Mouse (Mus musculus) liver, embryonic 11.5 days (tissue): ENCODE data around the gene Smim5. TPM values are rescaled to one million over a fixed set of nuclear protein-coding genes. Genes with fewer than 3 reads are reported as not detected.

Source experiments
- ATAC-seq: fragments of 200-750 bp; cut with Nextera tagmentation; replicated peaks from 2 replicates; pipeline ENCODE4 v1.8.0; 2017; ENCODE audit warnings: moderate number of reproducible peaks, mild to moderate bottlenecking, moderate TSS enrichment, moderate library complexity; ENCODE audit not compliant: low FRiP score
- DNase-seq: peaks from one replicate; pipeline ENCODE4 v3.0.0-alpha.2; 2017; ENCODE audit warnings: low spot score
- H3K27ac ChIP-seq: fragments of 300-500 bp; sonication (generic); 2 replicates; pipeline ENCODE4 v1.5.1; 2014; ENCODE audit warnings: mild to moderate bottlenecking, low read depth, low read length, control low read depth
- H3K27me3 ChIP-seq: fragments of 300-500 bp; sonication (generic); replicated peaks from 2 replicates; pipeline ENCODE4 v1.6.1; 2014; ENCODE audit warnings: low read length, mixed read lengths; ENCODE audit not compliant: control insufficient read depth, insufficient read depth
- H3K36me3 ChIP-seq: fragments of 300-500 bp; sonication (generic); 2 replicates; pipeline ENCODE4 v1.6.1; 2014; ENCODE audit warnings: mild to moderate bottlenecking, low read length, moderate library complexity, mixed read lengths; ENCODE audit not compliant: control insufficient read depth, insufficient read depth
- H3K4me1 ChIP-seq: fragments of 300-500 bp; sonication (generic); replicated peaks from 2 replicates; pipeline ENCODE4 v1.6.1; 2014; ENCODE audit warnings: low read length, mixed read lengths; ENCODE audit not compliant: control insufficient read depth, insufficient read depth
- H3K4me2 ChIP-seq: fragments of 300-500 bp; sonication (generic); 2 replicates; pipeline ENCODE4 v1.6.1; 2014; ENCODE audit warnings: mild to moderate bottlenecking, control low read depth, moderate library complexity
- H3K4me3 ChIP-seq: fragments of 300-500 bp; sonication (generic); 2 replicates; pipeline ENCODE4 v1.5.1; 2014; ENCODE audit warnings: low read depth, low read length, control low read depth
- H3K9ac ChIP-seq: fragments of 300-500 bp; sonication (generic); 2 replicates; pipeline ENCODE4 v1.6.1; 2014; ENCODE audit warnings: low read depth, low read length, control low read depth
- H3K9me3 ChIP-seq: fragments of 300-500 bp; sonication (generic); 2 replicates; pipeline ENCODE4 v1.6.1; 2016; ENCODE audit warnings: low read length, inconsistent platforms, mixed read lengths; ENCODE audit not compliant: control insufficient read depth
- WGBS: fragments of 180-500 bp; shearing (Covaris S2); extraction: QIAGEN DNeasy Blood & Tissue Kit; methylation state at CpG from one replicate; pipeline ENCODE4 v1.1.7; 2014; 5-methylcytosine and 5-hydroxymethylcytosine counted together
- polyA plus RNA-seq: library from polyadenylated mRNA; unstranded; fragments of >200 nt; fragmentation: Nextera tagmentation; extraction: Ambion mirVana; gene quantifications from 2 replicates; pipeline ENCODE4 v1.2.1, GENCODE M21; 2014

The Smim5 gene
- polyA plus RNA-seq, 1 experiment from 2014 or later, result 45.9 TPM

- peaks cover 72% of the 10 kb centered on the region for H3K4me1 ChIP-seq
- 46% methylated on average over 8 of the region's 8 CpGs for whole genome bisulfite sequencing
- ATAC-seq (no peak), DNase-seq (no peak)
- peak overlapping the region; percentile 80 for H3K9ac ChIP-seq
- no peaks in the 10 kb centered on the region for H3K9me3 ChIP-seq
- H3K27ac ChIP-seq, result peak overlapping the region; percentile 100
- H3K4me3 ChIP-seq, result peak overlapping the region; percentile 53
- H3K36me3 ChIP-seq, result peaks cover 2% of the 10 kb centered on the region; the same call in 1 of the 2 replicates
- H3K4me2 ChIP-seq, result peak overlapping the region; percentile 81
- no peaks in the 10 kb centered on the region for H3K27me3 ChIP-seq
These were observed 983 bp downstream of the Smim5 start for GRCm38 (mm10) chr11:115900561-115901337.

GRCm38 (mm10) chr11:115901338-115902161, 1.8 kb downstream of the Smim5 start:
- WGBS, result 42% methylated on average over 9 of the region's 9 CpGs
- H3K9me3 ChIP-seq, result no peaks in the 10 kb centered on the region
- H3K4me2 ChIP-seq, result peak overlapping the region; percentile 81
- H3K27ac ChIP-seq, result peak overlapping the region; percentile 100
- H3K4me3 ChIP-seq, result peak overlapping the region; percentile 53
- H3K9ac ChIP-seq, result peak overlapping the region; percentile 80
- DNase-seq (peak; percentile 69), ATAC-seq (peak; percentile 72)
- no peaks in the 10 kb centered on the region for H3K27me3 ChIP-seq
- H3K36me3 ChIP-seq, result peaks cover 3% of the 10 kb centered on the region; the same call in 1 of the 2 replicates
- H3K4me1 ChIP-seq, result peaks cover 75% of the 10 kb centered on the region

DNA sequence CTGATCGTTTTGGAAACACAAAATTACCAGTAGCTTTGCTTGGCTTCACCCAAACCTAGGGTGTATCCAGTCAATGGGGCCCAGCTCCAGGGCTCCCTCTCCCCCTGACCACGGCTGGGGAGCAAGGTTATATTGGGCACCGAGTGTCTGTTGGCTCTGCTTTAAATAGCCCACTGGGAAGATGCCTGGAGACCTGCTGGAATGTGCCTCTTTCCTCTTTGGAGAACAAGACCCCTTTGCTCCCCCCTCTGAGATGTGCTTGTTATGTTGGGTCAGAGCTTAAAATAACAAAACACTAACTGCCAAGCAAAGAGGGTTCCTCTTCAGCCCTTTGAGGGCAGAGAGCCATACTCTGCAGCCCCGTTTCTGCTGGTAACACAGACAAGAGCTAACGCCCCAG, 2.4 kb downstream of the Smim5 start:
- Histone ChIP-seq H3K9me3 (no peaks in the 10 kb centered on the region), H3K4me1 (peaks cover 75% of the 10 kb centered on the region), H3K36me3 (peaks cover 5% of the 10 kb centered on the region; the same call in 1 of the 2 replicates), H3K4me2 (peak overlapping the region; percentile 81), H3K27me3 (no peaks in the 10 kb centered on the region), H3K27ac (peak overlapping the region; percentile 100), H3K9ac (peak overlapping the region; percentile 80), H3K4me3 (peak overlapping the region; percentile 53)
- DNase-seq (no peak), ATAC-seq (no peak)
- 39% methylated on average over 5 of the region's 5 CpGs for WGBS

DNA sequence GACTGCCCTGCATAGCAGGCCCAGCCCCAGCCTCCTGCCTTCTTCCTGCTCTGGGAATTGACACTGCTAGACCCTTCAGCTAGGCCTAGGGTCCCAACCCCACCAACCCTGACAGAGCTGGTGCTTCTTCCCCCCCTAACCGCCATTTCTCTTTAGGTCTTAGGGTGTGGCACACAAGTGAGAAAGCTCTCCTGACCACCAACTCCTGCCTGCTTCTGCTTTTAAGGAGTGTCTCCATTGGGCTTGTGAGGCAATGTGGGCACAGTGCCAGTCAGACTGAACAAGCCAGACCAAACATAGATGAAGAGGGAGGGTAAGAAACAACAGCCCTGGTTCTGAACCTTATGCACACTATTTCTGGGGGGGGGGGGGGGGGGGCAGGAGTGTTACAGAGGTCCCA, 3.1 kb downstream of the Smim5 start:
- Histone ChIP-seq H3K9me3 (no peaks in the 10 kb centered on the region), H3K9ac (peak overlapping the region; percentile 80), H3K4me3 (peak overlapping the region; percentile 53), H3K27ac (peak overlapping the region; percentile 100), H3K4me1 (peaks cover 75% of the 10 kb centered on the region), H3K4me2 (peak overlapping the region; percentile 81), H3K36me3 (peaks cover 5% of the 10 kb centered on the region; the same call in 1 of the 2 replicates), H3K27me3 (no peaks in the 10 kb centered on the region)
- 39% methylated on average over 1 of the region's 1 CpGs for WGBS
- DNase-seq, result no peak
- no peak for ATAC-seq

DNA sequence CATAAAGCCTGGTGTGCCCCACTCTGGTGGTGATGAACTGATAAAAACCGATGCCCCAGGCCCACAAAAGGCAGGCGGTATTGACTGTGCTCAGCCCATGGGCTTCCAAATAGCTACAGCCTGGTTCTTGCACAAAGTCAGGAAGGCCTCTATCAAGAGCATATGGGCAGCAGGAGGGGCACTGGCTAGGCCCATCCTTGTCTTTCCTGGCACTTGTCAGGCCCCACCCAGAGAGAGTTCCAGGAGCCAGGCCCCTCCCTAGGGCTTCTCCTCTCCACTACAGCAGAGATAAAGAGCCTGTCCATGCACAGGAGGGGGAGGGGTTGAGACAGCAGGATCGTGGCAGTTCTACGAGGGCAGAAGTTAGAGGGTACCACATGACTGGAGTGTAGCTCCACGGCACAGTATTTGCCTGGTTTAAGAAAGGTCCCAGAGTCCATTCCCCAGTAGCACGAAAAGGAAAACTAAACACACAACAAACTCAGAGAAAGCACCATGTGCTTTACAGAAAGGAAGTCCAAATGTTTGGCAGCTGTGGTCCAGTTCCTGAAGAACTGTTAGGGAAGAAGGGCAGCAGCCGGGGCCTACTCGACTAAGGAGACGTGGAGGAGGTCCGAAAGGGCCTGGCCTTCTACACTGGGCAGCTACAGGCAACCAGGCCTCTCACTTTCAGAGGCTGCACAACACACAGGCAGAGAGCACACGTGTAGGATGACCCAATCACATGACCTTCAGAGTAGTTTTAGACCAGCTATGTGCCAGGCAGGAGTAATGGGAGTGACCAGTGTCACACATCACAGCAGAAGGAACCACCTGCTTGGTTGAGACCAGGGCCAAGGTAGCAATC, 3.8 kb downstream of the Smim5 start:
- H3K27me3 ChIP-seq, result no peaks in the 10 kb centered on the region
- H3K9ac ChIP-seq, result peak overlapping the region; percentile 80
- DNase-seq, result peak; percentile 79
- peaks cover 74% of the 10 kb centered on the region for H3K4me1 ChIP-seq
- peak overlapping the region; percentile 100 for H3K27ac ChIP-seq
- peak overlapping the region; percentile 81 for H3K4me2 ChIP-seq
- H3K9me3 ChIP-seq, result no peaks in the 10 kb centered on the region
- H3K36me3 ChIP-seq, result peaks cover 5% of the 10 kb centered on the region; the same call in 1 of the 2 replicates
- peak; percentile 88 for ATAC-seq
- WGBS, result 32% methylated on average over 11 of the region's 11 CpGs
- H3K4me3 ChIP-seq, result peak overlapping the region; percentile 53; the same call in 1 of the 2 replicates

GRCm38 (mm10) chr11:115904231-115904955, 4.6 kb downstream of the Smim5 start:
- DNase-seq (no peak), ATAC-seq (no peak)
- Histone ChIP-seq H3K9me3 (no peaks in the 10 kb centered on the region), H3K4me2 (peak overlapping the region; percentile 81), H3K36me3 (peaks cover 5% of the 10 kb centered on the region; the same call in 1 of the 2 replicates), H3K27ac (peak overlapping the region; percentile 100), H3K9ac (peak overlapping the region; percentile 80), H3K4me3 (no peak overlapping the region; the same call in 1 of the 2 replicates), H3K4me1 (peaks cover 67% of the 10 kb centered on the region), H3K27me3 (no peaks in the 10 kb centered on the region)
- WGBS, result 54% methylated on average over 8 of the region's 8 CpGs

- Histone ChIP-seq H3K9me3 (no peaks in the 10 kb centered on the region), H3K4me3 (no peak overlapping the region), H3K4me1 (peaks cover 59% of the 10 kb centered on the region), H3K36me3 (peaks cover 5% of the 10 kb centered on the region; the same call in 1 of the 2 replicates), H3K9ac (peak overlapping the region; percentile 80), H3K27ac (peak overlapping the region; percentile 100), H3K27me3 (no peaks in the 10 kb centered on the region), H3K4me2 (peak overlapping the region; percentile 81)
- ATAC-seq (no peak), DNase-seq (no peak)
- 68% methylated on average over 16 of the region's 16 CpGs for WGBS
These were observed 5.4 kb downstream of the Smim5 start for GRCm38 (mm10) chr11:115904956-115905790.
